Mouse (Mus musculus) left cerebral cortex, postnatal 36 days (tissue): Measurements from ENCODE around the gene Hoxb8. TPM values are rescaled to one million over a fixed set of nuclear protein-coding genes. Genes with fewer than 3 reads are reported as not detected.

ENCODE experiments used
- DNase-seq, 2 experiments: peaks; one replicate each; pipeline ENCODE4 v3.0.0; 2021 to 2022; ENCODE audit warnings: low spot score in 2 of 2, mixed read lengths in 1 of 2
- intact Hi-C: fragments of 180-260 bp; cut with DNase I; formaldehyde crosslinking; loops from one replicate; pipeline ENCODE4 v1.15.1; 2025
- total RNA-seq, 2 experiments: library from RNA; stranded (reverse); gene quantifications; 2 replicates each; pipeline ENCODE4 v1.2.3; 2021

Hoxb8 gene
- total RNA-seq, 2 experiments from 2014 or later, result not detected

DNA sequence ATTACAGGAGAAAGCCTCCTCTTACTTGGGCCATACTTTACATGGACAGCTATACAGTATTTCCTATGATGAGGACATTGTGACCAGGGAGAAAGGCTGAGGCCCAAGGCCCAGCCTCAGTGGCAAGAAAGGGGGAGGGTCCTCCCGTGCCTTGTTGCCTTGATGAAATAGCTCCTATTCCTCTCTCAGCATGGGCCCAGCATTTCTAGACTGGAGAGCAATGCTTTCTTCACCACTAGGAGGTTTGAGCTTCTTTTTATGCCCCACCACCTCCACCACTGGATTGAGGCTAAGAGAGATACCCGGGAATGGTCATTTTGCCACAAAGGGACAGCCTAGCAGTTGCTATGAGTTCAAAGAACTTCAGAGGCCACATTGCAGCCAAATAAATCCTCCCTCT, 15.3 kb downstream of the Hoxb8 start:
- DNase-seq, result no peak
- intact Hi-C loops, result no loop called here

DNA sequence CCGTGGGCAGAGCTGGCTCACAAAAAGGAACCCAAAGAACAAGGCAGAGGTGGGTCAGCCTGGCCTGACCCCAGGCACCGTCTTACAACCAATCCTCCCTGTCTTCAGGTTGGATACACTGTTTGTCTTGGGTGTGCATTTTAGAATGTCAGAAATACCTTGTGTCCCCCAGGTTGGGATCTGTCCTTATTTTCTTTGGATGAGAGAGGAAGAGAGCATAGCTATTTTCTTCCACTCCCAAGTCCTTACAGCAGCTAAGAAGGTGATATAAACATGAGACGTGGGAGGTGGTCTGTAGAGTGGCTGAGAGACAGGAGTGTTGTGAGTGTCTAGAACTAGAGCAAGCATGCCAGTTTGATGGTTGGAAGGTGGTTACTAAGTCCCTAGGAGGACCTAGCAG, 15.7 kb downstream of the Hoxb8 start:
- DNase-seq, result no peak
- intact Hi-C loops, result no loop called here

GRCm38 (mm10) chr11:96297968-96298635, 16.4 kb downstream of the Hoxb8 start:
- no peak for DNase-seq
- intact Hi-C loops, result no loop called here

- intact Hi-C loops, result no loop called here
- no peak for DNase-seq
These were observed 17.4 kb downstream of the Hoxb8 start for GRCm38 (mm10) chr11:96298895-96299667.

GRCm38 (mm10) chr11:96299781-96300180, 18.1 kb downstream of the Hoxb8 start:
- intact Hi-C loops, result loop anchor here (10.0 kb wide), 1 partner anchor 245 kb away; no protein-coding TSS in a partner anchor
- no peak for DNase-seq

DNA sequence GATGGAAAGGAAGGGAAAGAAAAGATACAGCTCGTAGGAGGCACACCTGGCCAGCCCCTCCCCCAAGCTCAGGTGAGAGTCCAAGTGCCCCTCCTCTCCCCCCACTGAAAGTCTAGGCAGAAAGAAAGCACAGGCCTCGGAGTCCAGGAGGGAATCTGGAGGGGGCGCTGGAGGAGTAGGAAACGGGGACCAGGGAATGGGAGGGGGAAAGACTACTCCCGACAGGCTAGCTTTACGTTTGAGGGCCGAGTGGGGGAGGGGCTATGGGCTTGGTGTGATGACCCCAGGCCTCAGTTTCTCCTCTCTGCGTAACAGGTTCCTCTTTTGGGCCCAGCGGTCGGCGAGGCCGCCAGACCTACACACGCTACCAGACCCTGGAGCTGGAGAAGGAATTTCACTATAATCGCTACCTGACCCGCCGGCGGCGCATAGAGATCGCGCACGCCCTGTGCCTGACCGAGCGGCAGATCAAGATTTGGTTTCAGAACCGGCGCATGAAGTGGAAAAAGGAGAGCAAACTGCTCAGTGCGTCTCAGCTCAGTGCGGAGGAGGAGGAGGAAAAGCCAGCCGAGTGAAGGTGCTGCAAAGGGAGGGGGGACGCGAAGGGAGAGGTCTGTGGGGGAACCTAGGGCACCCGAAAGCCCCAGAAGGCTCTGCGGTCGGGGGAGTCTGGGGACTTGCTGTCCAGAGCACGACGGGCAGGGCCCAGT, 18.8 kb downstream of the Hoxb8 start:
- no peak for DNase-seq
- intact Hi-C loops, result loop anchor here (10.0 kb wide), 1 partner anchor 244 kb away; no protein-coding TSS in a partner anchor

- no peak for DNase-seq
- intact Hi-C loops, result loop anchor here (10.0 kb wide), 1 partner anchor 244 kb away; no protein-coding TSS in a partner anchor
These were observed 19.3 kb downstream of the Hoxb8 start for GRCm38 (mm10) chr11:96301064-96301431.

GRCm38 (mm10) chr11:96301837-96302236, 20.1 kb downstream of the Hoxb8 start:
- intact Hi-C loops, result loop anchor here (10.0 kb wide), 1 partner anchor 243 kb away; no protein-coding TSS in a partner anchor

GRCm38 (mm10) chr11:96302381-96303150, 20.9 kb downstream of the Hoxb8 start:
- intact Hi-C loops, result loop anchor here (10.0 kb wide), 1 partner anchor 242 kb away; no protein-coding TSS in a partner anchor
- DNase-seq, result no peak

More at GRCm38 (mm10) chr11:96301837-96302236, 20.1 kb downstream of the Hoxb8 start:
- DNase-seq, result no peak

DNA sequence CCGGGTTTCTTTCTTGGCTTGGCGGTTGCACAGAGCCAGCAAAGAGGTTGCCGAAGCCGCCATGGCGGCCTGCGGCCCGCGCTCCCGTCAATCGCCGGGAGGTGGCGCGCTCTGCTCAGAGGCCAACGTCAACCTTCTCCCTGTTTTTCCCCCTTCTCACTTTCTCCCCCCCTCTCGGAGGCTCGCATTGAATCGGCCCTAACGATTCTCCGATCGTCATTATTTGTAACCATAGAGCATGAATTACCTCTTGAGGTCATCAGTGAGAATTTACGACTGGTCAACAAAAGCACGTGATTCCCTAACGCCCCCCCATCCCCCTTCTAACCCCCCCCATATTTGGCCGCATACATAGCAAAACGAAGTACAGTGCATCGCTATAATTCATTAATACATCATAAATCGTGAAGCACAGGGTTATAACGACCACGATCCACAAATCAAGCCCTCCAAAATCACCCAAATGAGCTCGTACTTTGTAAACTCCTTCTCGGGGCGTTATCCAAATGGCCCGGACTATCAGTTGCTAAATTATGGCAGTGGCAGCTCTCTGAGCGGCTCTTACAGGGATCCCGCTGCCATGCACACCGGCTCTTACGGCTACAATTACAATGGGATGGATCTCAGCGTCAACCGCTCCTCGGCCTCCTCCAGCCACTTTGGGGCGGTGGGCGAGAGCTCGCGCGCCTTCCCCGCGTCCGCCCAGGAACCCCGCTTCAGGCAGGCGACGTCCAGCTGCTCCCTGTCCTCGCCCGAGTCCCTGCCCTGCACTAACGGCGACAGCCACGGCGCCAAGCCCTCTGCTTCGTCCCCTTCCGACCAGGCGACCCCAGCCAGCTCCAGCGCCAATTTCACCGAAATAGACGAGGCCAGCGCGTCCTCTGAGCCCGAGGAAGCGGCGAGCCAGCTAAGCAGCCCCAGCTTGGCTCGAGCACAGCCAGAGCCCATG, 21.7 kb downstream of the Hoxb8 start, which contains the start of gene Hoxb5:
TSS of gene Hoxb5 (plus strand) at position 186 of the 949 bp plus-strand sequence.
- DNase-seq, result no peak
- intact Hi-C loops, result loop anchor here (10.0 kb wide), 1 partner anchor 241 kb away; no protein-coding TSS in a partner anchor

DNA sequence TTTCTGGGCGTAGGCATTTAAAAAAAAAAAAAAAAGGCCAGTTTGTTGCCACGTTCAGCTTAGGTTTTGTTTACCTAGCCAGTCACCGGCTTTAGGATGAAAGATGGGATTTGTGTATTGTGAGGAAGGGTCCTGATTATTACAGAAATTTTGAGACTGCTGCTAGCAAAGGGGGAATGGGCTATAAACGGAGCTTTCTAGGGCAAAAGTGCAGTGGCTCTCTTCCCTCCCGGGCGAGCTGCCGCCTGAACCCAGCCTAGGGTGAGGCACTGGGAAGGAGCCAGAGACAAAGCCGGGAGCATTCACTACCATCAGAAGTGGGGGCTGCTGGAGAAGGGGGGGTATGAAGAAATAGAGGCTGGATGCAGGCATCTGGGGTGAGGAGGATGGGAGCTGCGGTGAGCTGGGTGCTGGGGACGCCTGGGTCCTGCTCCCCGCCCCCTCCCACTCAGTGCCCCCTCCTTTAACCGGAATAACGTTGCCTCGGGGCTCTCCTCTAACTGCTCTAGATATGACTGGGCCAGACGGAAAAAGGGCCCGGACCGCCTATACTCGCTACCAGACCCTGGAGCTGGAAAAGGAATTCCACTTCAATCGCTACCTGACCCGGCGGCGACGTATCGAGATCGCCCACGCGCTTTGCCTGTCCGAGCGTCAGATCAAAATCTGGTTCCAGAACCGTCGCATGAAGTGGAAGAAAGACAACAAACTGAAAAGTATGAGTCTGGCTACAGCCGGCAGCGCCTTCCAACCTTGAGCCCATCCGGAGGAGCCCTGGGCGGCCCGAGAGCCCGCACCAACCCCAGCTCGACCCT, 22.9 kb downstream of the Hoxb8 start:
- intact Hi-C loops, result loop anchor here (10.0 kb wide), 1 partner anchor 240 kb away; no protein-coding TSS in a partner anchor

DNA sequence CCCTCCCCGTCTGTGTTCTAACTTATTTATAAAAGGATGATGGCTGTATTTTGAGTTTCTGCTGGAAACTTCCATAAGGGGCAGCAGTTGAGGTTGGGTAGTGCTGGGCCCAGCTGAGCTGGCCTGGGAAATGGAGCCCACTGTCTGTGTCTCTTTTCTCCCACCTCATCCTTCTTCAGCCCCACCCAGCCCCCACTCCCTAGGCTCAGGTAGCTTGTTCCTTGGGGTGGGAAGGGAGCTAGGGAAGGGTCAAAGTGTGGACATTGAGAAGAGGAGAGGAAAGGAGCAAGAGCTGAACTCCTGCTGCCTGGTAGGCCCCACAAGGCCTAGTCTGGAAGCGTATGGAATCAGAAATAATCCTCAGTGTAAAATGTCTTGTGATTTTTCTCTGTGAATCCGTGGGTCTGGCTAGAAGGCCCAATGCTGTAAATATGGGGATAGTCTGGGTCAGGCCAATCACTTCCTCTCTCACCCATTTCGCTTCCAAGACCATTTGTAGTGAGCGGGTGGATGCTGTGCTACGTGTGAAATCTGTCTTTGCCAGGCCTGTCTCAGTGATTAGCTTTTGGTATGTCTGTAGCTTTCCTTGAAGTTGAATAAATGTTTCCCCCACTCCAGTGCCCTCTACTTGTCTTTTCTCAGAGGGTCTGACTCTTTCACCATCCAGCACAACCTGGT, 23.9 kb downstream of the Hoxb8 start:
- no peak for DNase-seq
- intact Hi-C loops, result loop anchor here (10.0 kb wide), 1 partner anchor 239 kb away; no protein-coding TSS in a partner anchor

More for the DNA sequence above, 22.9 kb downstream of the Hoxb8 start:
- no peak for DNase-seq

GRCm38 (mm10) chr11:96306183-96306907, 24.6 kb downstream of the Hoxb8 start:
- DNase-seq, result no peak
- intact Hi-C loops, result loop anchor here (10.0 kb wide), 1 partner anchor 238 kb away; no protein-coding TSS in a partner anchor

- intact Hi-C loops, result loop anchor here (10.0 kb wide), 1 partner anchor 238 kb away; no protein-coding TSS in a partner anchor
- DNase-seq, result no peak
These were observed 25.2 kb downstream of the Hoxb8 start for GRCm38 (mm10) chr11:96306908-96307269.

DNA sequence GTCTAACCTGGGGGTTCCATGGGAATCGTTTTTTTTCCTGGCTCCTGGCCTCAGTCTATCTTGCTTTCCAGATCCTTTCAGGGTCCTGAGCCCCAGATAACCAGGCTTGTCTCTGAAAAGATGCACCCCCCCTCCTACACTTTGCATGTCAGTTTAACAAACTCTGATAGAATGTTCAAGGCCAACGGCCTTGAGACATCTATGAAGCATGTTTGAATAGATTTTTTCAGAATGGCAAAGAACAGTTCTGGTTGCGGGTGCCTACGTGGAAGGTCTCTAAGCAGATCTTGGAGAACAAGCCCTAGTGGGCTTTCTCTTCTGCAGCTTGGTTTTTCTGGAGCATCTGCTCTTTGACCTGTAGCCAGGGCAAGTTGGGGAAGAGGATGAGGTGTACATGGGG, 27.1 kb downstream of the Hoxb8 start:
- intact Hi-C loops, result loop anchor here (10.0 kb wide), 1 partner anchor 236 kb away; no protein-coding TSS in a partner anchor
- no peak for DNase-seq

DNA sequence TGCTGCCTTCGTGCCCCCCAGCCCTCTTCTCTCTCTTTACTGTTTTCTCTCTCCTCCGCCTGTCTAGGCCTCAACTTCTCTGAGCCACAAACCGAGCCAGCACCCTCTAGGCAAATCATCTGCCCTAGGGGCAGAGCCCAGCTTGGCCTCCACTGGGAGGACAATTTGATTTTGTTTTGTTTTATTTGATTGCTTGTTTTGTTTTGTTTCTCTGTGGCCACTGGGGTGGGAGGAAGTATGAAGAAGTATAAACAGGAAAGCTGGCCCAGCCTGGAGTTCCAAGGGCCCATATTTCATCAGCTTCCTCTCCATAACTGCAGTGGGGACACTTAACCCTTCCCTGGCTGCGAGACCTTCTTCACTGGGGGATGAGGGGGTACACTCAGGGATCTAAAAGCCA, 27.6 kb downstream of the Hoxb8 start:
- intact Hi-C loops, result loop anchor here (10.0 kb wide), 1 partner anchor 236 kb away; no protein-coding TSS in a partner anchor
- DNase-seq, result no peak
